Mouse (Mus musculus) ZHBTc4 (cell line): ENCODE results near the gene Ddx54.

Experiments used
- DNase-seq: peaks from one replicate; pipeline ENCODE4 v3.0.0-alpha.2; 2011; ENCODE audit warnings: low read depth, low spot score

Ddx54 gene

DNA sequence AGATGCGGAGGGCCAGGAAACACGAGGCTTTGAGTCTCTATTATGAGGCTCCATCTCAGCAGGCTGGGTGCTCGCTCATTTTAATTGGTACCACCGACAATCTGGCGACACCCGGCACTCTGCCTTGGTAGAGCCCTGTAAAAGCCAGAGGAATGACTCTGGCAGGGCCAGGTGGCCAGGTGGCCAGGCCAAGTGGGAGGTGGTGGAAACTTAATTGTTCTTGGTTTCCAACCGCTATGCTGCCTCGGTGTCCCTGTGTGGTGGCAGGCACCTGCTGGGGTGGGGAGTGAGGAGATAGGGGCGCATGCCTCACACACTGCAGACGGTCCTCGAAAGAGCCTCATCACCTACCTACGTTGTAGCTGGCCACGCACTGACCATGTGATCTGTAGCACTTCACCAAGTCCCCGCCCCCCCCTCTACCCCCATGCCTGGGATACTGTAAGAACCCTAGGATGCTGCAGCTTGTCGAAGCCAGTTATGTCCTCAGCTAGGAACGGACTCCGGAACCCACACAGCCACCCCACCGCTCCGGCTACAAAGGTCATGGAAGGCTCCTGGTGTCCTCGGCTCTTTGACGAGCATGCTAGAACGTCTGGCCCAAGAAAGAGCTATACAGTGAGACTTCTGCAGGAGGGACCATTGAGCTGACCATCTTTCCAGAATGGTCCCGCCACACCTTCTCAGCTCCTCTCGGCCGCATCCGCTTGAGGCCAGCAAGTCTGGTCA is 32.5 kb upstream of the Ddx54 start:
- no peak for DNase-seq

- DNase-seq = no peak
Observed at GRCm38 (mm10) chr5:120582002-120582401, 30.5 kb upstream of the Ddx54 start.

DNA sequence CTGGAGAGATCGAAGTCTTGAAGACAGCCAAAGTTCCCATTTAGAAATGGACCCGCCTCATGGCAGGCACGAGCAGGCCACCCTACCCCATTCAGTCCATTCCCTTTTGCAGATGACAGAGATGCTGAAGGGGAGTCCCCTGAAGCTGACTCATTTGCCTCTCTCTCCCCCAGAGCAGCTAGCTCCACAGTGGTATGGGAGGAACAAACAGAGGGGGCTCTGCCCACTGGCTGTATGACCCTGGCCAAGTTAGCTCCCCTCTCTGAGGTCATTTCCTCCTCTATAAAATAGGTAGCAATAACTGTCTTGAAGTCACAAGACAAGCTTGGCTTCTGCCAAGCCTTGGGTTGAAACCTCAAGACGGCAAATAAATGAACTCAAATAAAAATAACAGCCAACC is 29.0 kb upstream of the Ddx54 start:
- no peak for DNase-seq

GRCm38 (mm10) chr5:120584968-120585367 is 27.6 kb upstream of the Ddx54 start:
- DNase-seq = peak; percentile 61

DNA sequence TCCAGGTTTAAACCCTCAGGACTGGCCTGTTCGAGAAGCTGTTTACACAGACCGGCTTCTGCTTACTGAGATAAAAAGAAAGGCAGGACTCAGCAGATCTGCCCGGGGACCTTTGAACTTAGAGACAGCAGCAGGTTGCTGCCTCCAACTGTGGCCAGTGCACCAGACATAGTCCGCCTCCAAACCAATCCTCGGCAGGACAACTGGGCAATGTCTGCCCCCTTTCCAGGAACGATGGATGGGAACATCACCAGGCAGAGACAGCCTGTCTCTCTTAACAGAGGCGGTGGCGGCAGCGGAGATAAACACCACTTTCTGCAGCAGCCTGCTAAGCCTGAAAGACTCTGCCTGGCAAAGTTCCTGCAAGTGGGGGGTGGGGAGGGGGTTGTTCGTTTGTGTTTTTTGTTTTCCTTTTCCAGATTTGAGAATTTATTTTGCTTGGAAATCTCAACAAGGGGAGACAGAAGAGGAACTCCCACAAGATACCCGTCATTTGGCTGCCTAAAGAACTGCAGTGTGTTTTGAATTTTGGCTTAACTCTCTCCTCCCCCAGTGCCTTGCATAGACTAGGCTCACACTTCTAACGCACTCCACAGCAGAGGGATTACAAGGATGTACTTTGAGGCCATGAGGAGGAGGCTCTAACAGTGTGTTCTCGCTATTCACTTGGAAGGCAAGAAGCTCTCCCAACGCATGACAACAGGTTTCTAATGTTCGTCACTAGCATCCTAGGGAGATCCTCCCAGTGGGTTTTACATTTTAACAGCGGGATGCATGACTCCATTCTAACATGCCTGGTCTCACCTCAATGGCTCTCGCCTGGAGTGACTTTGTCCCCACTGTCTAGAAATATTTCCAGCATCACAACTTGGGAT is 25.6 kb upstream of the Ddx54 start:
- peak; percentile 40 for DNase-seq

DNA sequence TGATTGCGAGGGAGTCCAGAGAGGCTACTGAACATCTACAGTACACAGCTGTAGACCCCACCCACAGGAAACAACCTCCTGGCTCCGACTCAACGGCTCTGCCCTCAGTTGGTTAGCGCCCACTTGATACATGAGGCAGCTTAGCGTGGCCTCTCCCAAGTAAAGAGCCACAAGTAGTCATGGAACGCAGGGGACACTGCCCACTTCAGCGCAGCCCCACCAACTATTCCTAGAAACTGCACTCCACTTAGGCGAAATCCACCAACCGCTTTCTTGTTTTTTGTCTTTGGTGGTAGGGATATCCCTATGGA is 25.0 kb upstream of the Ddx54 start:
- no peak for DNase-seq

DNA sequence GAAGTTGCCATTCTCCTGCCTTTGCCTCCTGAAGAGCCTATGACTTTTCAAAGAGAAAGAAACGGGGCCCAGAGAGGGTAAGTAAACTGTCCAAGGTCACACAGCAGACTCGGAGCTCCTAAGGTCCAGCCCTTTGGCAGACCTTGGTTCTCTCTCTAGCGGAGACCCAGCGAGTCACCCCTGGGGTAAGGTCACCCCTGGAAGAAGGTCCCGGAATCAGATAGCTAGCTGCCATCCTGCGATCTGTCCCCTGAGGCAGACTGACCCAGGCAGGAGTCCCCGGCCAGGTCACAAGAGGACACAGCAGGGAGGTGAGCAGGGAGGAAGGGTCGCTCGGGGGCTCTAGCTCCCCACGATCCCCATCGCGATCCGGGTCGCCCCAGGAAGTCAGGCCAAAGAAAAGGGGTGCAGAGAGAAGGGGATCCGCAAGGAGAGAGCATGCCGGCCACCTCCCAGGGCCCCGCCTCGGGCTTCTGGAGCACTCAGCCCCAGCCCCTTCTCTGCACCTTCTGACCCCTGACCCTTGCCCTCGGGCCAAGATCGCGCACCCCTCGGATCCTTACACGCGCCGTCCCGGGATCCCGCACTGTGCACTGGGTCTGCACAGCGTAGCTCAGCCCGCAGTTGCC is 24.5 kb upstream of the Ddx54 start:
- no peak for DNase-seq

GRCm38 (mm10) chr5:120588569-120589094 is 23.9 kb upstream of the Ddx54 start, which contains the start of the genes Tpcn1 and Iqcd:
TSS of gene Tpcn1 (minus strand) at chr5:120588673.
TSS of gene Iqcd (plus strand) at chr5:120589016.
- peak; percentile 99 for DNase-seq

DNA sequence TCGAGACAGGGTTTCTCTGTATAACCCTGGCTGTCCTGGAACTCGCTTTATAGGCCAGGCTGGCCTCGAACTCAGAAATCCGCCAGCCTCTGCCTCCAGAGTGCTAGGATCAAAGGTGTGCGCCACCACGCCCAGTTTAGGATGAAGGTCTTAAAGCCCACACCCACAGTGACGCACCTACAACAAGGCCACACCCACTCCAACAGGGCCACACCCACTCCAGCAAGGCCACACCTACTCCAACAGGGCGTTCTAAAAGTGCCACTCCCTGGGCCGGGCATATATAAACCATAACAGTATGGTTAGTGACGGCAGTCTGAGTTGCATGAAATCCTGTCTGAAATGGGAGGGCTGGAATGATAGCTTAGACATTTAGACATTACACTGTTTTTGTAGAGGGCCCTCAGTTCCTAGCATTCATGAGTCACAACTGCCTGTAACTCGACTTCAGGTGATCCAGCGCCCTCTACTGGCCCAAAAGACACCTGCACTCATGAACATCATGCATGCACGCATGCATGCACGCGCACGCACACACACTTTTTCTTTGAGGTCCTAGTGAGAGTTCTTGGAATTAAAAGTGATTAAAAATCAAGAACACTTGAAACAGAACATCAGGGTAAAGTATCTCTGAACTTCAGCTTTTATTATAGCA is 22.1 kb upstream of the Ddx54 start:
- peak; percentile 93 for DNase-seq

GRCm38 (mm10) chr5:120592141-120592540 is 20.4 kb upstream of the Ddx54 start:
- DNase-seq = peak; percentile 84

DNA sequence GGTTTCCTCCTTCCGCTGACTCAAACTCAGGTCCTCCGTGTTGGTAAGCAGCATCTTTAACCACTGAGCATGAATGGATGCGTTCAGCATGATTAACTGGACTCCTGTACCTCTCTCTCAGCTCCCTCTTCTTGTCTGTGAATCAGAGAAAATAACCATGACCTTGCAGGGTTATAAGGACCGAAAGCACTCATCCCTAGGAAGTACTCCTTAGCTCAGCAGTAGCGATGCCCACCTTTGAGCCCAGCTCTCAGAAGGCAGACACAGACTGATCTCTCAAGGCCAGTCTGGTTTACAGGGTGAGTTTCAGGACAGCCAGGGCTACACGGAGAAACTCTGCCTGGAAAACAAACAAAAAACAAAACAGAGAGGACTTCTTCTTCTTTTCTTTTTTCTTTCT is 18.1 kb upstream of the Ddx54 start:
- DNase-seq = no peak

DNA sequence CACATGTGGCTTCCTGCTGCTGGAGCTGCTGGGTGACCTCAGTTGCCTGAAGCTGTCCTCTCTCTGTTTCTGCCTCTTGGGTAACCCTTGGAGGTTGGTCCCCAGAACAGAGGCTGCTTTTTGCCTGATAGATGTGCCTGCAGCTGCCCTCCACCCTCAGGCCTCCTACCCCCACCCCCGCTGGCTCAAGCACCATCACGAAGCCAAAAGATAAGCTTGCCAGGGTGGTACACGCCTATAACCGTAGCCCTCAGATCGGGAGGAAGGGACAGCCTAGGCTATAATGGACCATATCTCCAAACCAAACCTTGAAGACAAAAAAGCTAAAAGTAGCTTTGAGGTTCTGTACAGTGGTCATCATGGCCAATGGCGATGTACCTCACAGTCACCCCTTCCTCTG is 12.9 kb upstream of the Ddx54 start:
- DNase-seq = no peak

DNA sequence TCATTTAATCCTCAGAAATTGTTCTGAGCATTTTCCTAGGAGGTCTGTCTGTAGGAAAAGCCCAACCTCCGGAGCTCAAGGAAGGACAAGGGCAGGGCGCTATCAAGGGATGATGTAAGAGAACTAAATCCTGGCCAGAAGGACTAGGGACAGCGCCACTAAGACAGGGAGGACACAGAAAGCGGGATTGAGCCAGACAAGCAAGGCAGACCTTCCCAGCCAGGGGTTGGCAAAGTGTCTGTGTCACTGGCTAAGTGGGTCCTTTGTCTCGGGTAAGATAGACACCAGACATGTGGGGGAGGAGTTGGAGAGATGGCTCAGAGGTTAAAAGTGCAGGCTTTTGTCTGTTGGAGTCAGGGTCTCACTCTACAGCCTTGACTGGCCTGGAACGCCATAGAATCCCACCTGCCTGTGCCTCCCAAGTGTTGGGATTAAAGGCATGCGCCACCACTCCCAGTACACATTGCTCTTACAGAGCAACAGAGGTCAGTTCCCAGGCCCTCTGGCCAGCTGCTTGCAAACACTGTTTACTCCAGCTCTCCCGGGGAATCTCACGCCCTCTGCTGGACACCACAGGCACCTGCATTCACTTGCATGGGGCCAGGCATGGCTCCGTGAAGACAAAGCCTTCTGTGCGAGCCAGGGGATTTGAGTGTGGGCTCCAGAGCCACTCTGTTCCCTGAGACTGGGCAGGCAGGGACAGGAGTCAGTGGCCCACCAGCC is 11.4 kb upstream of the Ddx54 start:
- peak; percentile 83 for DNase-seq

DNA sequence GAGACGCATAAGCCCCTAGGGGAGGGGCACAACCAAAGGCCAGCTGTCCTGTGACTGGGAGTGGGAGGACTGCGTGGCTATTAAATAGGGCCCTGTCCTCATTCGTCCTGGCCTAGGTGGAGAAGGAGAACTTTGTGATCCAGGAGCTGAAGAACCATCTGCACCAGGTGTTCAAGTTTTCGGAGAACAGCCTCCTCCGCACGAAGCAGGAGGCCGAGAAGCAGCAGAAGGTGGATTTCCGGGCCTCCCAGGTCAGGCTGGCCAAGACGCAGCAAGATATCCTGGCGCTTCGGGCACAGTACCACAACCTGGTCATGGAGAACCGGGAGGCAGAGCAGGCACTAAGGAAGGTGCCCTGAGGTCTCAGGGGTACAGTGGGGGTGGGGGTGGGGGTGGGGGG is 10.3 kb upstream of the Ddx54 start:
- DNase-seq = no peak

DNA sequence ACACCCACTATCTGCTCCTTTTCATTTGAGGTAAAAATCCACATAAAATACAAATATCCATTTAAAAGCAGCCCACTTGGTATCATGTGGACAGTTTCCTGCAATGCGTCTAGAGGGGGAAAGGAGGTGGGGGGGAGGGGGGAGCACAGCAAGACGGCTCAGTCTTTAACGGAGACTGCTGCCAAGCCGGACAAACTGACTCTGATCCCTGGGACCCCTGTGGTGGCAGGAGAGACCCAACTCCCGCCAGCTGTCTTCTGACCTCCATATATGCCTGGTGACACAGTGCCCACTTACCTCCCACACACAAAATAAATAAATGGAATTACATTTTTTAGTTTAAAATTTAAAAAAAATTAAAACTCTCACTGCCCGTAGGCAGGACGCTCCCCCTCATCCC is 9.0 kb upstream of the Ddx54 start:
- no peak for DNase-seq

DNA sequence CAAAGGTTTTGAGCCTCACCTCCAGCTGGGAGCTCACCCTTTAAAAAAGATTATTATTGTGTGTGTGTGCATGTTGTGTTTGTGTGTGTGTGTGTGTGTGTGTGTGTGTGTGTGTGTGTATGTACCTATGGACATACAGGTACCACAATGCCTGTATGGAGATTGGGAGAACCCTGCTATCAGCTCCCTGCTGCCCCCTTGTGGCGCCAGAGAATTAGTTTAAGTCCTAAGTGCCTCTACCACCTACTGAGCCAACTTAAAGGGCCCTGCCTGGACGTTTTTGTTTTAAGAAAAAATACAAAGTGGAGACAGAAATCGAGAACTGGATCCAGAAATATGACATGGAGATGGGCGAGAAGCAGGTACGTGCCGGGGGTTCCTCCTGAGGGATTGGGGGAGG is 7.7 kb upstream of the Ddx54 start:
- peak; percentile 93 for DNase-seq

DNA sequence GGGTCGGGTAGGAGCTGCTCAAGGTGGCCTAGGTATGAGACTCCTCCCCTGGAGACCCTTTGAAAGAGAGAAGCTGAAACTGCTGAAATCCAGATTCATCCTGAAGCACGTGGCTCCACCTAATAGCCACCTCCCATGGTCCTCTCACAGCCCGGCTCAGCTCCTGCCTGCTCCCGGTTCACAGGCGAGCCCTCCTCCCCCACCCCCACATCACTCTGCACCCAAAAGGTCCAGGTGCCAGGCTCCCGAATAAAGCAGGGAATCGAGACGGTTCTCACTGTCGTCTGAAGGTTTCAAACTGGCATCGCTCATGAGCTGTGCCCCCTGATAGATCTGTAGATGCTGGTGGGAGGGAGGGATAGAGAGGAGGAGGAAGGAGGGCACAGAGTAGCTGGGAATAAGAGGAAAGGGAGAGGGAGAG is 7.3 kb upstream of the Ddx54 start:
- no peak for DNase-seq

GRCm38 (mm10) chr5:120605688-120606087 is 6.9 kb upstream of the Ddx54 start:
- peak; percentile 96 for DNase-seq

- DNase-seq = no peak
Observed at GRCm38 (mm10) chr5:120606590-120607200, 5.8 kb upstream of the Ddx54 start.

DNA sequence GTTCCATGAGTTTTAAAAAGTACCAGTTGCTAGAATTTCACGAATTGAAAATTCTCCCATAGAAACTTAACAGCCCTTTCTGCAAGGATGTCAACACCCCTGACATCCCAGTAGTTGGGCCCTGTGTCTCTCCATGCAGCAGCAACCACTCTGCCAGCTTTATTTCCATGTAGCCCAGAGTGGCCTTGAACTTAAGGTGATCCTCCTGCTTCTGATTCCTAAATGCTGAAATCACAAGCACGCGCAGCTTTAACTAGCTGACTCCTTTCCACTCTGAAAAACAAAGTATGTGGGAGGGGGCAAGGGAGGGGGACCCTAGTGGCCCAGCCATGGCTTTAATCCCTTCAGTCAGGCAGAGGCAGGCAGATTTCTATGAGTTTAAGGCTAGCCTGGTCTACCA is 5.2 kb upstream of the Ddx54 start:
- no peak for DNase-seq
